Mouse (Mus musculus) liver (tissue): ENCODE measurements around the gene Sfrp5.
A peak's percentile ranks its signal among the peaks of the same experiment; 100 is the strongest.

Source experiments
- DNase-seq: peaks from one replicate; pipeline ENCODE4 v3.0.0-alpha.2; 2020; ENCODE audit warnings: mixed read lengths

The Sfrp5 gene

GRCm38 (mm10) chr19:42201696-42202381 lies at the start of gene Sfrp5:
Gene Sfrp5 (minus strand): TSS chr19:42202252.
- no peak for DNase-seq

- DNase-seq, result no peak
Measured at GRCm38 (mm10) chr19:42249976-42250914, 48.2 kb upstream of the Sfrp5 start.

- no peak for DNase-seq
Measured at GRCm38 (mm10) chr19:42247519-42247918, 45.5 kb upstream of the Sfrp5 start, which contains the start of gene Golga7b. Gene Golga7b (plus strand): TSS chr19:42247574.

GRCm38 (mm10) chr19:42246626-42247025 lies 44.6 kb upstream of the Sfrp5 start:
- DNase-seq, result no peak

GRCm38 (mm10) chr19:42243401-42243800 lies 41.3 kb upstream of the Sfrp5 start:
- DNase-seq, result no peak

- no peak for DNase-seq
Measured at GRCm38 (mm10) chr19:42240881-42241280, 38.8 kb upstream of the Sfrp5 start.

GRCm38 (mm10) chr19:42238341-42238715 lies 36.3 kb upstream of the Sfrp5 start:
- DNase-seq, result no peak

- DNase-seq, result no peak
Measured at GRCm38 (mm10) chr19:42237602-42238340, 35.7 kb upstream of the Sfrp5 start.

- DNase-seq, result no peak
Measured at GRCm38 (mm10) chr19:42230986-42231385, 28.9 kb upstream of the Sfrp5 start.

- DNase-seq, result peak; percentile 77
Measured at GRCm38 (mm10) chr19:42230288-42230568, 28.2 kb upstream of the Sfrp5 start.

GRCm38 (mm10) chr19:42229499-42230287 lies 27.6 kb upstream of the Sfrp5 start:
- no peak for DNase-seq

- no peak for DNase-seq
Measured at GRCm38 (mm10) chr19:42226451-42226850, 24.4 kb upstream of the Sfrp5 start.

GRCm38 (mm10) chr19:42217374-42217763 lies 15.3 kb upstream of the Sfrp5 start:
- DNase-seq, result peak; percentile 20

GRCm38 (mm10) chr19:42216699-42217373 lies 14.8 kb upstream of the Sfrp5 start:
- DNase-seq, result no peak

GRCm38 (mm10) chr19:42214601-42215000 lies 12.5 kb upstream of the Sfrp5 start:
- DNase-seq, result no peak

- no peak for DNase-seq
Measured at GRCm38 (mm10) chr19:42211936-42212335, 9.9 kb upstream of the Sfrp5 start.

- DNase-seq, result no peak
Measured at GRCm38 (mm10) chr19:42209976-42210375, 7.9 kb upstream of the Sfrp5 start.

GRCm38 (mm10) chr19:42209485-42209884 lies 7.4 kb upstream of the Sfrp5 start:
- no peak for DNase-seq

GRCm38 (mm10) chr19:42205201-42205600 lies 3.1 kb upstream of the Sfrp5 start:
- no peak for DNase-seq

GRCm38 (mm10) chr19:42204306-42204705 lies 2.3 kb upstream of the Sfrp5 start:
- no peak for DNase-seq

GRCm38 (mm10) chr19:42202467-42202866 lies 415 bp upstream of the Sfrp5 start:
- no peak for DNase-seq

GRCm38 (mm10) chr19:42198026-42198425 lies 4.0 kb downstream of the Sfrp5 start:
- no peak for DNase-seq
